Mouse (Mus musculus) liver, embryonic 11.5 days (tissue): ENCODE data around the gene Gm15155. TPM values are rescaled to one million over a fixed set of nuclear protein-coding genes. Genes with fewer than 3 reads are reported as not detected.
"Not testable (repeated sequence)": the region's sequence is repeated elsewhere in the genome, so short reads cannot be mapped to it uniquely, and the experiment has no call there.

ENCODE experiments used
- ATAC-seq: fragments of 200-750 bp; cut with Nextera tagmentation; replicated peaks from 2 replicates; pipeline ENCODE4 v1.8.0; 2017; ENCODE audit warnings: moderate number of reproducible peaks, mild to moderate bottlenecking, moderate TSS enrichment, moderate library complexity; ENCODE audit not compliant: low FRiP score
- DNase-seq: peaks from one replicate; pipeline ENCODE4 v3.0.0-alpha.2; 2017; ENCODE audit warnings: low spot score
- H3K27ac ChIP-seq: fragments of 300-500 bp; sonication (generic); 2 replicates; pipeline ENCODE4 v1.5.1; 2014; ENCODE audit warnings: mild to moderate bottlenecking, low read depth, low read length, control low read depth
- H3K27me3 ChIP-seq: fragments of 300-500 bp; sonication (generic); replicated peaks from 2 replicates; pipeline ENCODE4 v1.6.1; 2014; ENCODE audit warnings: low read length, mixed read lengths; ENCODE audit not compliant: control insufficient read depth, insufficient read depth
- H3K36me3 ChIP-seq: fragments of 300-500 bp; sonication (generic); 2 replicates; pipeline ENCODE4 v1.6.1; 2014; ENCODE audit warnings: mild to moderate bottlenecking, low read length, moderate library complexity, mixed read lengths; ENCODE audit not compliant: control insufficient read depth, insufficient read depth
- H3K4me1 ChIP-seq: fragments of 300-500 bp; sonication (generic); replicated peaks from 2 replicates; pipeline ENCODE4 v1.6.1; 2014; ENCODE audit warnings: low read length, mixed read lengths; ENCODE audit not compliant: control insufficient read depth, insufficient read depth
- H3K4me2 ChIP-seq: fragments of 300-500 bp; sonication (generic); 2 replicates; pipeline ENCODE4 v1.6.1; 2014; ENCODE audit warnings: mild to moderate bottlenecking, control low read depth, moderate library complexity
- H3K4me3 ChIP-seq: fragments of 300-500 bp; sonication (generic); 2 replicates; pipeline ENCODE4 v1.5.1; 2014; ENCODE audit warnings: low read depth, low read length, control low read depth
- H3K9ac ChIP-seq: fragments of 300-500 bp; sonication (generic); 2 replicates; pipeline ENCODE4 v1.6.1; 2014; ENCODE audit warnings: low read depth, low read length, control low read depth
- H3K9me3 ChIP-seq: fragments of 300-500 bp; sonication (generic); 2 replicates; pipeline ENCODE4 v1.6.1; 2016; ENCODE audit warnings: low read length, inconsistent platforms, mixed read lengths; ENCODE audit not compliant: control insufficient read depth
- whole genome bisulfite sequencing: fragments of 180-500 bp; shearing (Covaris S2); extraction: QIAGEN DNeasy Blood & Tissue Kit; methylation state at CpG from one replicate; pipeline ENCODE4 v1.1.7; 2014; 5-methylcytosine and 5-hydroxymethylcytosine counted together
- polyA plus RNA-seq: library from polyadenylated mRNA; unstranded; fragments of >200 nt; fragmentation: Nextera tagmentation; extraction: Ambion mirVana; gene quantifications from 2 replicates; pipeline ENCODE4 v1.2.1, GENCODE M21; 2014

The Gm15155 gene
- polyA plus RNA-seq, 1 experiment from 2014 or later: not detected

DNA sequence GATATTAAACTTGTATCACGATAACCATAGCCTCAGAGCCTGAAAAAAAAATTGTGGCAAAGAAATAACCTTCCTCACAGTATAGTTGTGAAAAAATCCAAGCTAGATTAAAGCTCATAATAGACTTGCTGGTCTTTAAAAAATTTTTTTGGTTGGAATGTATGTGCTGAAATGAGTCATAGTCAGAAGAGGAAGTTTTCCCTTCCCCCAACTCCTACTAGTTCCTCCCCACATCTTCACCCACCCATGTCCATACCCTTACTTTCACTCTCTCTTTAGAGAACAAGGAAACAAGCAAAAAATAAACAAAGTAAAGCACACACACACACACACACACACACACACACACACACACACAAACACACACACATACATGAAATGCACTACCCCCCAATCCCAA lies 103.8 kb downstream of the Gm15155 start:
- 75% methylated on average over 1 of the region's 1 CpGs for WGBS
- ATAC-seq (no peak), DNase-seq (no peak)
- H3K36me3 ChIP-seq: no peaks in the 10 kb centered on the region
- H3K4me1 ChIP-seq: no peaks in the 10 kb centered on the region
- H3K27ac ChIP-seq: no peak overlapping the region
- H3K4me2 ChIP-seq: no peak overlapping the region
- H3K9me3 ChIP-seq: no peaks in the 10 kb centered on the region
- H3K4me3 ChIP-seq: no peak overlapping the region
- H3K9ac ChIP-seq: no peak overlapping the region
- H3K27me3 ChIP-seq: no peaks in the 10 kb centered on the region

DNA sequence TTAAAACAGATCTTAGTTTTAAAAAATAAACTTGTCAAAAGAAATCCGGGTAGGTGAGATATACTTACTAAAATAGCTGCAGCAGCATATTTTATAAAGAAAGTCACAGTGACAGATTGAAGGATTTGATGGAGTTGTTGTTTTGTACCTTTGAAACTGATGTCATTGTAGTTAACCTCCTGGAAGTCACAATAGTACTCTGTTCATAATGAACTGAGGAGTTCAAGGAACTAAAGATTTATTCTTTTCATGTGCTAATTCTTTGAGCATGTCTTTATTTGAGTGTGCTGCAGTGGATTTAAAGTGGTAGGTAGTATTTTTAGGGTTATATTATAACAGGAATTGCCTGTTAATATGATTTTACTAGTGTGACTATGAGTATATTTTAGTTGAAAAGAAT lies 263.6 kb downstream of the Gm15155 start:
- H3K9ac ChIP-seq: no peak overlapping the region
- H3K36me3 ChIP-seq: no peaks in the 10 kb centered on the region
- H3K4me1 ChIP-seq: no peaks in the 10 kb centered on the region
- no peaks in the 10 kb centered on the region for H3K27me3 ChIP-seq
- H3K4me3 ChIP-seq: no peak overlapping the region
- H3K4me2 ChIP-seq: no peak overlapping the region
- no peak for DNase-seq
- H3K9me3 ChIP-seq: no peaks in the 10 kb centered on the region
- ATAC-seq: no peak
- no peak overlapping the region for H3K27ac ChIP-seq
- WGBS: 63% methylated on average over 1 of the region's 1 CpGs

GRCm38 (mm10) chrX:155900040-155900439 lies 275.5 kb downstream of the Gm15155 start:
- Histone ChIP-seq H3K4me2 (no peak overlapping the region), H3K4me1 (no peaks in the 10 kb centered on the region), H3K9ac (no peak overlapping the region), H3K36me3 (no peaks in the 10 kb centered on the region), H3K27me3 (no peaks in the 10 kb centered on the region), H3K4me3 (no peak overlapping the region), H3K27ac (no peak overlapping the region), H3K9me3 (no peaks in the 10 kb centered on the region)
- DNase-seq (no peak), ATAC-seq (no peak)
- WGBS: 62% methylated on average over 1 of the region's 1 CpGs

- no peak overlapping the region for H3K4me3 ChIP-seq
- no peaks in the 10 kb centered on the region for H3K36me3 ChIP-seq
- ATAC-seq: no peak
- H3K9me3 ChIP-seq: no peaks in the 10 kb centered on the region
- H3K4me1 ChIP-seq: no peaks in the 10 kb centered on the region
- H3K27me3 ChIP-seq: no peaks in the 10 kb centered on the region
- no peak overlapping the region for H3K27ac ChIP-seq
- no peak overlapping the region for H3K9ac ChIP-seq
- no peak for DNase-seq
- H3K4me2 ChIP-seq: no peak overlapping the region
Observed at GRCm38 (mm10) chrX:155901742-155902141, 277.2 kb downstream of the Gm15155 start.

GRCm38 (mm10) chrX:155903108-155903507 lies 278.6 kb downstream of the Gm15155 start:
- DNase-seq: no peak
- H3K27me3 ChIP-seq: no peaks in the 10 kb centered on the region
- no peaks in the 10 kb centered on the region for H3K9me3 ChIP-seq
- no peak overlapping the region for H3K4me3 ChIP-seq
- 39% methylated on average over 1 of the region's 1 CpGs for WGBS
- ATAC-seq: no peak
- no peak overlapping the region for H3K4me2 ChIP-seq
- H3K36me3 ChIP-seq: no peaks in the 10 kb centered on the region
- no peak overlapping the region for H3K9ac ChIP-seq
- H3K4me1 ChIP-seq: no peaks in the 10 kb centered on the region
- no peak overlapping the region for H3K27ac ChIP-seq

- ATAC-seq: no peak
- H3K27ac ChIP-seq: no peak overlapping the region
Observed at GRCm38 (mm10) chrX:156009756-156010155, 385.2 kb downstream of the Gm15155 start.

DNA sequence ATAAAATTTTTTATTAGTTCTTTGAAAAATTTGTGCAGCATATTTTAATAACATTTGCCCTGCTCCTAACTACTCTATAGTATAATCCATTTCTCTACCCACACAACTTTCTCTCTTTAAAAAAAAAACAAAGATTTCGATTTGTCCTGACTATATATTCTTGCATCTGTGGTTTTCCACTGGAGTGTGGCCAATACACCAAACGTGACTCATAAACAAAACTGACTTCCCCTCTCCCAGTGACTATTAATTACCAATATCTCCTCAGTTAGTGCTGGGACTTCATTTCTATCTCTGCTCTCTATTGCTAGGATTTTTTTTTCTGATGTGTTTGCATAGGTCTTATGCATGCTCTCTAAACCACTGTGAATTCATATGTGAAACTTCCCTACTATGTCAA lies 531.2 kb downstream of the Gm15155 start:
- H3K9ac ChIP-seq: no peak overlapping the region
- H3K4me1 ChIP-seq: no peaks in the 10 kb centered on the region
- no peak overlapping the region for H3K4me2 ChIP-seq
- H3K27me3 ChIP-seq: no peaks in the 10 kb centered on the region
- H3K27ac ChIP-seq: no peak overlapping the region
- 58% methylated on average over 2 of the region's 2 CpGs for WGBS
- ATAC-seq (no peak), DNase-seq (no peak)
- no peak overlapping the region for H3K4me3 ChIP-seq
- H3K36me3 ChIP-seq: no peaks in the 10 kb centered on the region
- no peaks in the 10 kb centered on the region for H3K9me3 ChIP-seq

More at GRCm38 (mm10) chrX:156009756-156010155, 385.2 kb downstream of the Gm15155 start:
- Histone ChIP-seq H3K4me3 (no peak overlapping the region), H3K9ac (no peak overlapping the region), H3K4me1 (no peaks in the 10 kb centered on the region), H3K4me2 (no peak overlapping the region), H3K9me3 (no peaks in the 10 kb centered on the region), H3K36me3 (no peaks in the 10 kb centered on the region), H3K27me3 (no peaks in the 10 kb centered on the region)
- DNase-seq: no peak
- WGBS: 72% methylated on average over 1 of the region's 1 CpGs

DNA sequence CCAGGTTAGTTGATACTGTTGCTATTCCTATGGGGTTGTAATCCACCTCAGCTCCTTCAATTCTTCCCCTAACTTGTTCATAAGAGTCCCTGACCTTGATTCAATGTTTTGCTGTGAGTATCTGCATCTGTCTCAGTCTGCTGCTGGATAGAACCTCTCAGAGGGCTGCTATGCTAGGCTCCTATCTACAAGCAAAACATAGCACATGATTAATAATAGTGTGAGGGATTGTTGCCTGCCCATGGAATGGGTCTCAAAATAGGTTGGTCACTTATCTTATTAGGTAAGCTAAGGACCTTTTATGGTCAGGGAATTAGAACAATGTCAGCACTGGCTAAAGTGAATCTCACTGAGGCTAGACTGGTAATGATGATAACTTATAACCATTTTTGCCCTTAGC lies 547.0 kb downstream of the Gm15155 start:
- Histone ChIP-seq H3K9me3 (no peaks in the 10 kb centered on the region), H3K4me2 (no peak overlapping the region), H3K27ac (no peak overlapping the region), H3K9ac (no peak overlapping the region), H3K27me3 (no peaks in the 10 kb centered on the region), H3K4me3 (no peak overlapping the region), H3K4me1 (no peaks in the 10 kb centered on the region), H3K36me3 (no peaks in the 10 kb centered on the region)
- ATAC-seq (no peak), DNase-seq (no peak)

- H3K4me3 ChIP-seq, H3K36me3 ChIP-seq, H3K9ac ChIP-seq, H3K9me3 ChIP-seq, H3K4me2 ChIP-seq, H3K27ac ChIP-seq, H3K27me3 ChIP-seq, H3K4me1 ChIP-seq, ATAC-seq, DNase-seq: not testable (repeated sequence)
Observed at GRCm38 (mm10) chrX:156303806-156304205, 679.3 kb downstream of the Gm15155 start.
